Mouse (Mus musculus): ENCODE measurements around the gene Ltv1. TPM values are rescaled to one million over a fixed set of nuclear protein-coding genes. Genes with fewer than 3 reads are reported as not detected.

Gene Ltv1
- total RNA-seq, 1 experiment = 38.6 TPM

DNA sequence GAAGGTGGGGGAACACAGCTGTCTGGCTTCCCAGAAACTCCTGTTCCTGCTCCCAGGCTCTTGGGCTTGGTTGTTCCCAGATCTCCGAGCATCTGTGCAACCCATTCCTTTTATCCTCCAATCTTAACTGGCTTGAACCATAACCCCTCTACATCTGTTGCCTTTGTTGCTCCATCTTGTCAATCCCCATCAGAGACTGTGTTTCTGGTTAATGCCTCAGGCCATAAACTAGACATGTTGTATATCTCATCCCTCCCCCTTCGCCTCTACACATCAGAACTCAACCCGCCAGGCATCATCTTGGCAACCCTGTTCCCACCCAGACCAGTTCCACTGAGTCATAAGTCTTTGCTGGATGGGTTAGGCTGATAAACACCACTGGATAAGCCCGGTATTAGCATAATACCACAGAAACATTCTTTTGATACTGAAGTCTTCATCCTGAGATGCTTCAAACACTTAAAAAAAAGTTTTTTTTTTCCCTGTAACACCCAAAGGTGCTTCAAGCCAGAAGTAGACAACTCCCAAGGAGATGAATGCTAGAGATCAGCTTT lies 40.1 kb downstream of the Ltv1 start:
- Histone ChIP-seq H3K9me3 (ENCODE audit: control insufficient read depth, insufficient read depth, low read depth, low read length) (no peaks in the 10 kb centered on the region), H3K9ac (ENCODE audit: insufficient read depth, low read depth, low read length, poor library complexity, severe bottlenecking) (no peak overlapping the region), H3K27ac (ENCODE audit: insufficient read depth, low read depth, low read length, poor library complexity, severe bottlenecking) (no peak overlapping the region), H3K4me1 (ENCODE audit: control insufficient read depth in 2 of 2, insufficient read depth in 2 of 2, low read length in 2 of 2, poor library complexity in 1 of 2) (no peaks in the 10 kb centered on the region), H3K4me3 (ENCODE audit: insufficient read depth in 1 of 2, low read depth in 1 of 2, low read length in 2 of 2, poor library complexity in 1 of 2, severe bottlenecking in 1 of 2) (no peak overlapping the region), H3K36me3 (ENCODE audit: control insufficient read depth, insufficient read depth, low read length, poor library complexity, severe bottlenecking) (no peaks in the 10 kb centered on the region)
- in situ Hi-C loops (cut with MboI; ENCODE audit: low sequenced_read_pairs in 2 of 2, unreplicated experiment in 2 of 2) = no loop called here
- no peak for TF ChIP-seq HCFC1 (IDR thresholded peaks at IDR 0.05; ENCODE audit: borderline replicate concordance, insufficient read depth, low read length)
- no peak for TF ChIP-seq ZNF384 (IDR thresholded peaks at IDR 0.05; ENCODE audit: low read depth, low read length)
- DNase-seq (ENCODE audit: low read depth, low spot score) = no peak

DNA sequence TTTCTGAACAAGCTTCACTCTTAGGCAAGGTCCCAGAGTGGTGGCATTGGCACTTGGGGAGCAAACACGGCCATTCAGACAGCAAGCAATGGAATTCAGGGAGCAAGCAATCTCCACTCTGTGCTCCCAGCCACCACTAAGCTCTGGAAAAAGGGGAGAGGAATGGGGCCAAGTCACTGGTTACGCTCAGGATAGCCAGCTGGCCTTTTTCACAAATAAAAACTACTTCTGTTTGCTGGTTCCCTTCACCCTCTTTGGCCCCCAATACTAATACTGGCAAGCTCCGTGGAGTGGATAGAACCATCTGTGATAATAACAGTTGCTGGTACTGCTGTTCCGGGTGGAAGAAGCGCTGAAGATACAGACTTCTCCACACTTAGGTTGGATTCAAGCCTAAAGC lies 41.6 kb downstream of the Ltv1 start:
- Histone ChIP-seq H3K27ac (ENCODE audit: insufficient read depth, low read depth, low read length, poor library complexity, severe bottlenecking) (no peak overlapping the region), H3K9me3 (ENCODE audit: control insufficient read depth, insufficient read depth, low read depth, low read length) (no peaks in the 10 kb centered on the region), H3K36me3 (ENCODE audit: control insufficient read depth, insufficient read depth, low read length, poor library complexity, severe bottlenecking) (no peaks in the 10 kb centered on the region), H3K4me1 (ENCODE audit: control insufficient read depth in 2 of 2, insufficient read depth in 2 of 2, low read length in 2 of 2, poor library complexity in 1 of 2) (no peaks in the 10 kb centered on the region), H3K4me3 (ENCODE audit: insufficient read depth in 1 of 2, low read depth in 1 of 2, low read length in 2 of 2, poor library complexity in 1 of 2, severe bottlenecking in 1 of 2) (no peak overlapping the region), H3K9ac (ENCODE audit: insufficient read depth, low read depth, low read length, poor library complexity, severe bottlenecking) (no peak overlapping the region)
- in situ Hi-C loops (cut with MboI; ENCODE audit: low sequenced_read_pairs in 2 of 2, unreplicated experiment in 2 of 2) = no loop called here
- TF ChIP-seq ZNF384 (IDR thresholded peaks at IDR 0.05; ENCODE audit: low read depth, low read length) (no peak), MAFK (IDR thresholded peaks at IDR 0.05; ENCODE audit: insufficient read depth, low read depth, low read length) (no peak), ZC3H11A (IDR thresholded peaks at IDR 0.05; ENCODE audit: borderline replicate concordance, low read depth, low read length) (no peak), HCFC1 (IDR thresholded peaks at IDR 0.05; ENCODE audit: borderline replicate concordance, insufficient read depth, low read length) (no peak), CHD2 (IDR thresholded peaks at IDR 0.05; ENCODE audit: low read depth, low read length) (no peak)
- no peak for DNase-seq (ENCODE audit: low read depth, low spot score)

- Histone ChIP-seq H3K4me1 (ENCODE audit: control insufficient read depth in 2 of 2, insufficient read depth in 2 of 2, low read length in 2 of 2, poor library complexity in 1 of 2) (no peaks in the 10 kb centered on the region), H3K27ac (ENCODE audit: insufficient read depth, low read depth, low read length, poor library complexity, severe bottlenecking) (no peak overlapping the region), H3K9ac (ENCODE audit: insufficient read depth, low read depth, low read length, poor library complexity, severe bottlenecking) (no peak overlapping the region), H3K4me3 (ENCODE audit: insufficient read depth in 1 of 2, low read depth in 1 of 2, low read length in 2 of 2, poor library complexity in 1 of 2, severe bottlenecking in 1 of 2) (no peak overlapping the region), H3K9me3 (ENCODE audit: control insufficient read depth, insufficient read depth, low read depth, low read length) (no peaks in the 10 kb centered on the region), H3K36me3 (ENCODE audit: control insufficient read depth, insufficient read depth, low read length, poor library complexity, severe bottlenecking) (no peaks in the 10 kb centered on the region)
- in situ Hi-C loops (cut with MboI; ENCODE audit: low sequenced_read_pairs in 2 of 2, unreplicated experiment in 2 of 2) = no loop called here
- TF ChIP-seq ZC3H11A (IDR thresholded peaks at IDR 0.05; ENCODE audit: borderline replicate concordance, low read depth, low read length) = no peak
- TF ChIP-seq MAFK (IDR thresholded peaks at IDR 0.05; ENCODE audit: insufficient read depth, low read depth, low read length) = no peak
- no peak for TF ChIP-seq CHD2 (IDR thresholded peaks at IDR 0.05; ENCODE audit: low read depth, low read length)
- no peak for TF ChIP-seq HCFC1 (IDR thresholded peaks at IDR 0.05; ENCODE audit: borderline replicate concordance, insufficient read depth, low read length)
- no peak for TF ChIP-seq ZNF384 (IDR thresholded peaks at IDR 0.05; ENCODE audit: low read depth, low read length)
- no peak for DNase-seq (ENCODE audit: low read depth, low spot score)
Observed at GRCm38 (mm10) chr10:13150435-13150834, 42.5 kb downstream of the Ltv1 start.

DNA sequence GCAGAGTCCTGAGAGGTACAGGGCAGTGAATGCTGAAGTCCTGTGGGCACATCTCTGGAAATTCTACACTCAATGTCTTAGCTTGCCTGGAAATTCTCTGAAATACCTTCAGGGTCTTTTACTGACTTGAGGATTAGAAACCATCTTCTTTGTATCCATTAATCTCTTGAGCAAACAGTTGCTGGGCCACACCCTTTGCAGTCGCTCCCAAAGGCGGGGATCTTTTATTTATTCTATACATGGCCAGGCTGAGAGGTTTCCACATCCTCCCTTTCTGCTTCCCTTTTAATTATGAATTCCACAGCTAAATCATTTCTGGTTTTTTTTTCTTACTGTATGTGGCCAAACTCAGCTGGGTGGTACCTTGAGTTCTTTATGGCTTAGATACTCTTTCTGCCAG lies 52.5 kb downstream of the Ltv1 start:
- Histone ChIP-seq H3K9me3 (ENCODE audit: control insufficient read depth, insufficient read depth, low read depth, low read length) (no peaks in the 10 kb centered on the region), H3K27ac (ENCODE audit: insufficient read depth, low read depth, low read length, poor library complexity, severe bottlenecking) (no peak overlapping the region), H3K36me3 (ENCODE audit: control insufficient read depth, insufficient read depth, low read length, poor library complexity, severe bottlenecking) (no peaks in the 10 kb centered on the region), H3K4me3 (ENCODE audit: insufficient read depth in 1 of 2, low read depth in 1 of 2, low read length in 2 of 2, poor library complexity in 1 of 2, severe bottlenecking in 1 of 2) (no peak overlapping the region), H3K9ac (ENCODE audit: insufficient read depth, low read depth, low read length, poor library complexity, severe bottlenecking) (no peak overlapping the region), H3K4me1 (ENCODE audit: control insufficient read depth in 2 of 2, insufficient read depth in 2 of 2, low read length in 2 of 2, poor library complexity in 1 of 2) (no peaks in the 10 kb centered on the region)
- TF ChIP-seq ZC3H11A (IDR thresholded peaks at IDR 0.05; ENCODE audit: borderline replicate concordance, low read depth, low read length) = no peak
- TF ChIP-seq CHD2 (IDR thresholded peaks at IDR 0.05; ENCODE audit: low read depth, low read length) = no peak
- TF ChIP-seq ZNF384 (IDR thresholded peaks at IDR 0.05; ENCODE audit: low read depth, low read length) = no peak
- TF ChIP-seq MAFK (IDR thresholded peaks at IDR 0.05; ENCODE audit: insufficient read depth, low read depth, low read length) = no peak
- no peak for TF ChIP-seq HCFC1 (IDR thresholded peaks at IDR 0.05; ENCODE audit: borderline replicate concordance, insufficient read depth, low read length)
- in situ Hi-C loops (cut with MboI; ENCODE audit: low sequenced_read_pairs in 2 of 2, unreplicated experiment in 2 of 2) = no loop called here
- DNase-seq (ENCODE audit: low read depth, low spot score) = no peak

DNA sequence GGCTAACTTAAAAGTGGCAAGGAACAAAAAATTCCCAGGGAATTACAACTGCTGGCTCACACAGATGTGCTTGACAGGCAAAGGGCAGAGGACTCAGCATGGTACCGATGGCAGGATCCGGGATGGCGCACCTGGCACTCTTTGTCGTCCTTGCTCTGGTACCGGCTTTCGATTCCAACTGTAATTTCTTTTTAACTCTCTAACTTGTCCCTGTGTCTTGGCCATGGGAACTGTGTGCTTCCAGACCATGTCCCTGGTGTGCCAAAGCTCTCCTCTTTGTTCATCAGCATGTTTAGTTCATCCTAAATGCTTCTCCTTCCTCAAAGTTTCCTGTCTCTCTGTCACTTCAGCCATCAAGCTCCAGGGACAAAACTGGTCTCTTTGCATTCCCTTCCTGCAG lies 55.1 kb downstream of the Ltv1 start:
- Histone ChIP-seq H3K27ac (ENCODE audit: insufficient read depth, low read depth, low read length, poor library complexity, severe bottlenecking) (no peak overlapping the region), H3K36me3 (ENCODE audit: control insufficient read depth, insufficient read depth, low read length, poor library complexity, severe bottlenecking) (no peaks in the 10 kb centered on the region), H3K4me1 (ENCODE audit: control insufficient read depth in 2 of 2, insufficient read depth in 2 of 2, low read length in 2 of 2, poor library complexity in 1 of 2) (no peaks in the 10 kb centered on the region), H3K9ac (ENCODE audit: insufficient read depth, low read depth, low read length, poor library complexity, severe bottlenecking) (no peak overlapping the region), H3K9me3 (ENCODE audit: control insufficient read depth, insufficient read depth, low read depth, low read length) (no peaks in the 10 kb centered on the region), H3K4me3 (ENCODE audit: insufficient read depth in 1 of 2, low read depth in 1 of 2, low read length in 2 of 2, poor library complexity in 1 of 2, severe bottlenecking in 1 of 2) (no peak overlapping the region)
- TF ChIP-seq ZNF384 (IDR thresholded peaks at IDR 0.05; ENCODE audit: low read depth, low read length) (no peak), ZC3H11A (IDR thresholded peaks at IDR 0.05; ENCODE audit: borderline replicate concordance, low read depth, low read length) (no peak), CHD2 (IDR thresholded peaks at IDR 0.05; ENCODE audit: low read depth, low read length) (no peak), HCFC1 (IDR thresholded peaks at IDR 0.05; ENCODE audit: borderline replicate concordance, insufficient read depth, low read length) (no peak), MAFK (IDR thresholded peaks at IDR 0.05; ENCODE audit: insufficient read depth, low read depth, low read length) (no peak)
- in situ Hi-C loops (cut with MboI; ENCODE audit: low sequenced_read_pairs in 2 of 2, unreplicated experiment in 2 of 2) = no loop called here
- DNase-seq (ENCODE audit: low read depth, low spot score) = no peak
